Mouse (Mus musculus): Measurements from ENCODE around the gene Sh3bgrl2.

Gene Sh3bgrl2

DNA sequence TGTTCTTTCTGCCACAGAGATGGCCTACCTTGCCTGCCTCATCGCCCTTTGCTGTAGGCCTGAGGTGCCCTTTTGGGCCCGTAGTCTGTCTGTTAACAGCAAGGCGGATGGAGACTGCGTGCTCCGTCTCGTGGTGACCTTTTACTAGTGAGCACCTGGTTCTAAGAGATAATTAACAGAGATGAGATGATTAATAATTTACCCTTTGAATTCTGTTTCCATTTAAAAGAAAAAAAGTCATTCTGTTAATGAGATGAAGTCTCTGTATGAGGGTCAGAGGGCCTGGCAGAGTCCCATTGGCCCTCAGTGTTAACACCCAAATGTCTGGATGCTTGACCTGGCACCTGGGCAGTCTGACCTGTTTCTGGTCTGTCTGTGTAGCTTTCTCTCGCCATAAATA is 14.8 kb downstream of the Sh3bgrl2 start:
- no peak for DNase-seq

DNA sequence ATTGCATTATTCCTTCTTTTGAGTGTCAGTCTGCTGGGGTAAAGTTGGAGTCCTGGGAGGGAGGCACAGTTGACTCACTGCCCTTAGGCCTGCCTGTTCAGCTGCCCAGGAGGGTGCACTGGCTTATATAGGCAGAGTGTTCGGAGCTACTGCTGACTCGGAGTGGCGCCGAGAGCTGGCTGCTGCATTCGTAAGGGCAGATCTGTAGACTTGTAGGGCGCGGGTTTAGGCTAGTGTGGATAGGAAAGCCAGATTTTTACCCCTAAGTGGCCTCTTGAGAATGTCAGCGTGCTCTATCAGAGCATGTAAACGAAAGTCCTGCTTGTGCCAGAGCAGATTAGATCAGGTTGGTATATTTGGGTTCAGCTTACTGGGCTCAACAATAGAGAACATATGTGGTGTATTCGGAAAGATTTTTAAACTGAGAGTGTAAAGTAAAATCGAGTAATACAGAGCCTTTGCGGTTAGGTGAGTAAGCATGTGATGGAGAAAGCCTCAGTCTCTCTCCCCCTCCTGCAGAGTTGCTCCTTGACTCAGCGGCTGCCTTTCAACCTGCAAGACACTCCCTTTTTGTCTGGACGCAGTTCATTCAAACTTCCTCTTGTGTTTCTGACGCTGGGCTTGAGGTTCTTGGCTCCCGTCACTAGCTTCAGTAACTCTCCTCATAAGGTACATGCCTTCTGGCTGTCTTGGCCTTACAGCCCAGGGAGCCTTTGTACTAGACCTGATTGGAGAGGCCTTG is 15.9 kb downstream of the Sh3bgrl2 start:
- DNase-seq: no peak

DNA sequence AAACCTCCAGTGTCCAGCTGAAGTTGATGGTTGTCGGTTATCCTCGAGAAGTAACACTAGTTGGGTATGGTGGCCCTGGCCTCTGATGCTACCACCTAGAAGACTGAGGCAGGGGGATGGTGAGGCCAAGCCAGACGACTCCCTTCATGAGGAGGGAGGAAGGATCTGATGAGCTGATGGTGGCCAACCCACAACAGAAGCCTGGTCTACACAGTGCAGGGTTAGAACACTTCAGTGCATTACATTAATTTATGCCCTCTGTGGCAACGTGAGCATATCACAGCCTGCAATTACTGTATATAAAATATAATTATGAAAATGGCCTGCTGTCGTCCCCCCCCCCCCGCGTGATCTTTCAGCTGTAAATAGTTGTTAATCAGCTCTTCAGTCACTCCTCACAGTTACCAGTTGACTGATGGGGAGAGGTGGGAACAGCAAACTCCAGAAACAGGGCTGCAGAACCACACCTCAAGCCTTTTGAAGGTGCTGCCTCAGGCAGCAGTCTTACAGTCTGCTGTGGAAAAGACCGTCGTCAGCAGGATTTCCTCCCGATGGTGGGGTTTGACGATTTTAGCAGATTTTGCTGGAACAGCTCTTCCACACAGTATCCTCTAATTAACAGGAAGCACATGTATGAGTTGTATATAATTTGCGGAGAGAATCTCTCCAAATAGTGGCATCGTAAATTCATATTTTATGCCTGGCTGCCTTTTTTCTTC is 17.0 kb downstream of the Sh3bgrl2 start:
- DNase-seq: no peak

DNA sequence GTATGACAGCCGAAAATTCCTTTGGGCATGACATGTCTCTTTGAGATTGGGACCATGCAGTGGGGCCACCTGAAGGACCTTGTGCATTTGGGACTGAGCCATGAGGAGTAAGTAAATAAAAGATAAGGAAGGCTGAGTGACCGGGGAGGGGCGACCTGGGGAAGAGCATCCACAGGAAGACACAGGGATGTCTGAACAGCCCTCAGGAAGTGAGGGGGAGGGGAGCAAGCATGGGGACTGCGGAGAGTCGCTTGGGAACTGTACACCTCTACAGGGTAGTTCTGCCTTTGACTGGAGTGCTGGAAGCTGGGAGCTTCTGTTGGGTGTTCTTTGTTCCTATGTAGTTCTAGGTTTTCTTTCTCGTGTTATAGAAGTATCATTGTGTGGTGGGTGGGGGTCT is 18.0 kb downstream of the Sh3bgrl2 start:
- DNase-seq: no peak

DNA sequence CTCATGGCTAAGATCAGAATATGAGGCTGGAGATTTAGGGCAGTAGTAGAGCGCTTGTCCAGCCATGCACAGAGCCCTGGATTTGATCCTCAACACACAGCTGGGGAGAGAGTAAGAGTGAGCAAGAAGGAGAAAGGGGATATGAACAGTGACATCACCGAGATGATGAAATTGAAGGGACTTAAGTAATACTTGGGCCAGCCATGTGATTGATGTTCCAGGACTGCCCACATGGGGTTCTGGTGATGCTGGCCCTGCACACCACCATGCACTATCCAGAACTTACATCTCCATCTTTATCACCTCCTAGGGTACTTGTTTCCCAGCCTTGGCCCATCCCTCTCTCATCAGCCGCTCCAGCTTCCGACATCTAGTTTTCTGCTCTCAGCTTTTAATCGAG is 20.0 kb downstream of the Sh3bgrl2 start:
- no peak for DNase-seq

DNA sequence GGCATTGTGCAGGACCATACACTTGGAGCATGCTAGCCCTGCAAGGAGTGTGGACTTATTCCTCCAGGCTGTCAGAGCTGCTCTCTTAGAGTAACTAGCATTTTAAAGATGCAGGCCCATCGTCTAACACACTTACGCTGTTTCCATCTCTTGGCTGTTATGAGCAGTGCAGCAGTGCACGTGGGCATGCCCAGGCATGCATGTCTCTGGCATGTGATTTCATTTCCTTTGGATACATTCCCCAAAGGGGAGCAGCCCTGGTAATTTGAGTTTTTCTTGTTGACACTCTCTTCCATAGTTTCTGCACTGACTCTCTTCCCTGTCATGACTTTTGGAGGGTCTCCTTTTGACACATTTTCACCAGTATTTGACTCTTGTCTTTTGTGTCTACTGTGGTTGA is 20.8 kb downstream of the Sh3bgrl2 start:
- no peak for DNase-seq

DNA sequence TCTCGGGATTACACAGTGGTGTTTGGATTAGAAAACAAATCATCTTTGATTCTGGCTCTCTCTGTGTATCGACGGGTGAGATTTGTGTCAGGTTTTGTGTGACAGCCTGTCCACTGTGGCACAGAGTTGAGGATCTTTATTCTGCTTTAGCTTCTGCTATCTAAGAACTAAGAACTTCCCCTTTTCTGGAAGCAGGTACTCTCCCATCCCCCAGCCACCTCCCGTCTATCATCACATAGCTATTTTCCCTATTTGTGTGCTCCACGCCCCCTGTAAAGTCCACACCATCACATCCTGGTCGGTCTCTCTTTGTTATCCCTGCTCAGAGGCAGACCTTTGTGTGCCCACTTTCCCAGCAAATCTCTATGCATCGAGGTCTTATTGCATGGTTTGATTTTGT is 21.8 kb downstream of the Sh3bgrl2 start:
- DNase-seq: peak; percentile 49 to 54

DNA sequence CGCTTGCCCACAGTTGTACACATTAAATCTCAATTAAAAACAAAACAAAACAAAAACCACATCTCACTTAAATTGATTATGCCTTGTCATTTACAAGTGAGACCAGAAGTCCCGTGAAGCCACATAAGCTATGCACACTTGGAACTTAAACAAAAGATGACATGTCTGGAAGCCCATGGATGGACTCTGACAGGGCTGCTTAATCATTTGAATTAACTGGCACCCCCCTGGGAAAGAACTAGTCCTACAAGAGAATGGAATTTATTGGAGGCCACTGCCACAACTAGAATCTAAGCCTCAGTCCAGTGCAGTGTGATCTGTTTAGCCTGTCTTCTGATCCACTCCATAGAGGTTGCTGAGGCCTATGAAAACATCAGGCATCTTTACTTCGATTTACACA is 23.2 kb downstream of the Sh3bgrl2 start:
- no peak for DNase-seq

DNA sequence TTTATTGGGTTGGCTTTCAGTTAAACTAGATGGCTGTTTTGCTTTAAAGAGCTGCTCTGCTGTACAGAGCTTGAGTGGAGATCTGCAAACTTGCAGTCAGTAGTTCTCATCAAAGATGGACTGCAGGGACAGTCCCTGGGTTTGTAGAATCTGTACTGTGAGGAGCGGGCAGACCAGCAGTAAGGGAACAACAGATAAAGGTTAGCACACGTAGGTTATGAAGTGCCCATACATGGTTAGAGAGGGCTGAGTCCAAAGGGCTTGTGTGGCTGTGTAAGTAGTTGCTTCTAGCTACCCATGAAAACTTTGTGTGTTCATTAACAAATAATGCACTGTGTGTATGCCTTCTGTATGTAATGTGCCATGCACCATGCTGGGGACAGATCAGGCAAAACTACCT is 24.2 kb downstream of the Sh3bgrl2 start:
- no peak for DNase-seq

DNA sequence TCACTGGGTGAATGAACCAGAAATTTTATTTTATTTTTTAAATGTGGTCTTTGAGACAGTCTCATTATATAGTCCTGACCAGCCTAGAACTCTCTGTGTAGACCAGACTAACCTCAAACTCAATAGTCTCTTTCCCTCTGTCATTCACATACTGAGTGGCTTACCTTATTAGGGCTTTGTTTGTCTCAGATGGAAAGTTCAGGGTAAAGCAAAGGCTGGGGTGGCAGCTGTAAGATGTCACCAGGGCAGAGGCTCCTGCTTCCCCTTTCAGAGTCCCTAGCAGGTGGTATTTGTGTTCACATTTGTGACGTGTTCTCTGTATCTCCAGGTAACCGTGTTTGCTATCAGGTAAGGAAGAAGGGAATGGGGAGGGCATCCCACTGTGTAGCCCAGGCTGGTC is 24.7 kb downstream of the Sh3bgrl2 start:
- no peak for DNase-seq

DNA sequence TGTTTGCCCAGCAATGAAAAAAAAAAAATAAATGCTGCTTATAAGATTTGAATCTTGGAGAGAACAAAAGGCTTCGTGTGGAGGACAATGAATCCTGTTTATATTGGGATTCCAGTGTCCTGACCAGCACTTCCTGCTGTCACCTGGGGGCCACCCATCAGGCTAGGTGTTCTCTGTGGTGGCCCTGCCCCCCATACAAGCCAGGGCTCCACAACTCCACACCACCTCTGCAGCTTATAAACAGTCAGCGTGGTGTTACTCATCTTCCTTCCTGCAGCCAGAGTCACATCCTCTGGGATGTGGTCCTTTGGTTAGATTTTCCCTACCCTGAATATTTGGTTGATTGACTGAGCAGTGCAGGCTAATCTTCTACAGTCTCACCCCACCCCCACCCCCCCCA is 25.5 kb downstream of the Sh3bgrl2 start:
- no peak for DNase-seq

DNA sequence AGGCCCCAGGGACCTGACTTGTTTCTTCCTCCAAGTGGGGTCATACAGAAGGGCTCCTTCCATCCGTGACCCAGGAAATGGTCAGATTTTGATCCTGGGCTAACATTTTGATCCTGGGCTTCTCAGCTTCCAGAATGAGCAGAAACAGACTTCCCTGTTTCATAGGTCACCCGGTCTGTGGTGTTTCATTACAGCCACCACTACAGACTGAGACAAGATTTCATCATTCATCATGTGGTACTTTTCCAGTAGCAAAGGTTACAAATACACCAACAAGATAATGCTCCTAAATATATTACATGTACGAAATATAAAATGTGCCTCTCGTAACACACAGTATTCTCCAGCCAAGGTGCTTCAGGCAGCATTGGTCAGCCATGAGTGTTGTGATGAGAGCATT is 27.3 kb downstream of the Sh3bgrl2 start:
- DNase-seq: no peak

DNA sequence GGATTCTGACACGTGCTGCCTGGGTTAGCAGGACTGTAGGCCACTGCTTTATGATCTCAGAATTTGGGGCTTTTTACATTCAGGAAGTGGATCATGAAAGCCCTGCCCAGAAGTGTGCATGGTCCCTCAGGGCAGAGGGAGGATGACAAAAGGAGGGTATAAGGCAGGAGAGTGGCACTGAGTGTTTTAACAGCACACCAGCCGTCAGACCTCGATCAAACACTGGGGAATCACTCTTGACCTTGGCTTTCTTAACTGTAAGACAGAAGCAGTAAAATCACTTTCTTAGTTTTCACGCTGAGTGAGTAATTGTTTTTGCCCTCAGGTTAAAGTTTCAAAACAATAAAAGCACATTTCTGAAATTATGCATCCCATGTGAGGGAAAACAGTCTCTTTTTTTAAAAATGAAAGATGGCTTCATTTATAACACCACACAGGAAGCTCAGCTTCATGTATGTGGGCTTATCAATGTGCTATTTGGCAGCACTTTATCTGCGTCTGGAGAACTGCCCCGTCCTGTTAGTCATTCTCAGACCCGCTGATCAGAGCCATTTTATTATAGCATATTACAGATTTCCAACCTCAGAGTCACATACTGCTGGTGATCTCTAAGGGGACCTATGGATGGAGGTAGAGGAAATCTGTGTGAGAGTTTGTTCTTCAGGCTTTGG is 28.0 kb downstream of the Sh3bgrl2 start:
- no peak for DNase-seq

DNA sequence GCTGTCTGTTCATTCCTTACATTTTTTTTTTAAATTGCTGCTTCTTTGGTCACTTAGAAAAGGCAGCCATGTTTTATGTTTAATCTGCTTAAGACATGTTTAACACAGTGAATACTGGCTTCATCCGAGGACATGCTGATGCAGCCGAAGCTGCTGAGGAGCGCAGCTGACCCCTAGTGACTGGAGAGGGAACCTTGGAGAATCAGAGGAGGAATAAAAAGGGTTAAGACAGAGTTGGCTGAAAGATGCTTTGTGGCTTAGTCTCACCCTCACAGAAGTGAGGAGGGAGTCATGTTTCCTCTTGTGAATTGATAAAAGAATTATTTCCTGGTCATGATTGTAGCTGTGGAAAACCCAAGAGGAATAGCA is 28.5 kb downstream of the Sh3bgrl2 start:
- DNase-seq: peak; percentile 17 to 24

DNA sequence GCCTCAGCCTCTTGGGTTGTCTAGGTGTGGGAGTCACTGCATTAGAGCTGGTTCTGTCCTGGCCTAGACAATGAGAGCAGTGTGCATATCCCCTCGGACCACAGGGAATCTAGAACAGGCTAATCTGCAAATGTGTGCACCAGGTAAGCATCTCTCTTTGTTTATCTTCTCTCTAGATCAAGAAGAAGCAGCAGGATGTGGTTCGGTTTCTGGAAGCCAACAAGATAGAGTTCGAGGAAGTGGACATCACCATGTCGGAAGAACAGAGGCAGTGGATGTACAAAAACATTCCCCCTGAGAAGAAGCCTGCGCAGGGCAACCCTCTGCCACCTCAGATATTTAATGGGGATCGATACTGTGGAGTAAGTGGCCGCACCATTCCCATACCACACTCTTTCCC is 29.1 kb downstream of the Sh3bgrl2 start:
- DNase-seq: no peak

DNA sequence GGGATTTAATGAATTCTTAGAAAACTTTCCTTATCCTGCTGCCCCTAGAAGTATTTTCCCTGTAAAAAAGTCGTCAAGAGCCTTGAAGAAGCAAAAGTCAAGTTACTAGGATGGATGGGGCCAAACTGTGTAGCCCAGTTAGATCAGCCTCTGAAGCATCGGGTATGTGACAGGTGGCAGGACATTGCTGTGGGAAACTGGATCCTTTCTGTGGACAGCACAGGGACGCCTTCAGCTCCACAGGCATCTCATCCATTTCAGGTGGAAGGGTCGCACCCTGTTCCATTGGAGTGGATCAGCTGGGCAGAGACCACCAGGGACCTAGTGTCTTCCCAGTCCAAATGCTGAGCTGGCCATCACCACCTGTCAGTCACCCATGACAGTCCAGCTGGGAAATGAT is 30.9 kb downstream of the Sh3bgrl2 start:
- no peak for DNase-seq

DNA sequence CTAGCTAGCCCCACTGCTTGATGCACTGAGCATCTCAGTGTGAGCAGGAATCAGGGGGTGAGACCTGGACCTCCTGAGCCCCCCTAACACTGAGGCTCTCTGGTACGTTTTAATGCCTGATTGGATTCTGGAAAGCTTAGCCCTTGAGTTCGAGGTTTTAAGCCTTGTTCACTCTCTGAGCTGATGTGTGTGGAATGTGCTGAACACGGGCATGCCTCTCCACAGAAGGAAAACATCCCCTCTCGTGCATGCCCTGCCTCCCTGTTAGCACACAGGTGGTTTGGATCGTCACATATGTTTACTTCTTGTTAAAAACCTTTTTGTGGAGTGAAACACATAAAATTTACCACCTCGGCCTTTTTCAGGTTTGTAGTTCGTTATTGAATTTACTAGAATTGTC is 34.6 kb downstream of the Sh3bgrl2 start:
- no peak for DNase-seq

DNA sequence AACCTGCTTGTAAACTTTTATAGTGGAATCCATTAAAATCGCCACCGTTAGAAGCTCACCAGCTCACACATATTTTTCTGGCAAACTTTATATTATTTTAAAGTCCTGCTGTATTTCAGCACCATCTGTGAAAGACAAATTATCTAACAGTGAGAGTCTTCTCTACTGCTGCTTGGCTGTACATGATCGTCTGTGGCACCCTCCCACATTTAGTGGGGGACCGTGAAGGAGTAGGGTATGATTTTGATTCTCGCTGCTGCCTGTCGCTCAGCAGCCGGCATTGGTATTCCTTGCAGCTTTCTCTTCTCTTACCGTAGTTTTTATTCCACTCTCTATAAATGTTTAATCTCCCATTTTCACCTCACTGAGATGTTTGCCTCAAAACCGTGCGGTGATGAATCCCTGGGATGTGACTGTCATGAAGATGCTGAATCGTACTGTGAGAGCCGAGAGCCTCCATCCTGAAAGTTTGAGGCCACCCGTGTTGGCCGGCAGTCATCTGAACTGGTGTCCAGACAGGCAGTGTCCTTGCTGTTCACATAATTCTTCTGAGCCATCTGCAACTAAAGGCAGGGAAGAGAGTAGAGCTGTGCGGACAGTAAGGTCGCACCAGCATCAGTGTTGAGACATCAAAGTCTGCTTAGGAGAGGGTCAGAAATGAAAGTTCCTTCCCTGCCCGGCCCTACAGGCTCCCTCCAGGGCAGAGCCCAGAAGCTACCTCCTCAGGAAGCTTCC is 38.4 kb downstream of the Sh3bgrl2 start:
- no peak for DNase-seq

DNA sequence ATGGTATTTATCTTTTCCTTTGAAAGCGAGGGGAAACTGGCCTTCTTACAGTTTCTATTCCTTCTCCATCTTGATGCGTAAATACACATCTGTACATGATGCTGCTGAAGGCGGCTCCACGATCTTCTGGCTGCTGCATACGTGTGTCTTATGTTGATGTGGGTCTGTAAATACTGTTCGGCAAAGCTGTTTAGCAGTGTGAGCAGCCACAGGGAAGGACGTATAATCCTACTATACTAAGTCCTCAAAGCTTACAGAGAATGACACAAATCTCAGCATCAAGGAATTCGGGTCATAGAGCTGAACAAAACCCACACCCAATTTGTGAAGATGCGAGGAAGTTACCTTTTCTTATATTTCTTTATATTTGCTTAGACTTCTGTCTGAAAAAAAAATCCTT is 39.0 kb downstream of the Sh3bgrl2 start:
- DNase-seq: no peak

DNA sequence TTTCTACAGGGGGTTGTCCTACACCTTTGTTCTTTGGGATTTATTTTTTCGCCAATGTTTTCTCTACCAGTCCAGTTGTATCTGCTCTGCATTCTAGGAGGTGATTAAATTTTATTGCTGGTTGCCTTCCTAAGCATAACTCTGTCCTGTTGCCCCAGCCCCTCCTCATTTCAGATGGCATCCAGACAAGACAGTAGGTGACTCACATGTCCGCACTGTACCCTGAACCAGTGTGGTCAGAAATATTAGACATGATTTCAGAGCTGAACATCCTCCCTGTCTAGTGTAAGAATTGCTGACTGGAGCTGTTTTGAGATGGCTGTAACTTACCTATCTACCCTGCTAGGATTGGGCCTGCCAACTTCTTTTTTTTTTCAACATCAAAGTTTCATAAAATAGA is 40.9 kb downstream of the Sh3bgrl2 start:
- DNase-seq: no peak

DNA sequence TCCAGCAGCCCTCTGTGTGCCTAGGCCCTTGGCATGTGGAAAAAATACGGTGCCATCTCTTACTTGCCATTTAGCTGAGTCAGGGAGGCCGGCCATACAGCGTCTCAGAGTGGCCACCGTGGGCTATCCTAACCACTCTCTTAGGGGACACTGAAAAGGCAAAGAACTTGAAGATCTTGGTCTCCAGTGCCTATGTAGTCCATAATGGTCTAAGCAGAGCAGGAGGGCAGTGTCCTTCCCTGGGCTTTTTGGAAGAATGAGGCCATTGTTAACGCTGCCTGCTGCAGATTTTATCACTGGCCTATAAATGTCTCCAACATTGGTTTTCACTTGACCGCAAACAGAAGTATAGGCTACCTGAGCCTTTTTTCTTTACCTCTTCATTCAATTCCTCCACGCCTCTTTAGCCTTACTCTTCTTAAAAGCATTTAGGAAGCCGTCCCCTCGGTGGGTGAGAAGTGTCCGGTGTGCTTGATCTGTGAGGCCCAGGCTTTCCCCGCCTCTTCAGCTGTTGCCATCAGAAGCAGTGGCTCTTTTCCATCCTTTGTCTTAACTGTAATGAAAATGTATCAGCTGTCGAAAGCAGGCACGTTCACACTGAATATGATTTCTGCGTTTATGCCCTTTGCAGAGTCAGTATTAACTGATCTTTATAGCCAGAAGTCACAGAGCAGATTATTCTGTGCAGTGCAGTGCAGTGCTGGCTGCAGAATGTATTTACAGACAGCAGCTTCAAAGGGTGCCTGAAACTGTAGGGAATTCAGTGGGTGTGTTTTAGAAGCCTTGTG is 41.7 kb downstream of the Sh3bgrl2 start:
- DNase-seq: no peak

DNA sequence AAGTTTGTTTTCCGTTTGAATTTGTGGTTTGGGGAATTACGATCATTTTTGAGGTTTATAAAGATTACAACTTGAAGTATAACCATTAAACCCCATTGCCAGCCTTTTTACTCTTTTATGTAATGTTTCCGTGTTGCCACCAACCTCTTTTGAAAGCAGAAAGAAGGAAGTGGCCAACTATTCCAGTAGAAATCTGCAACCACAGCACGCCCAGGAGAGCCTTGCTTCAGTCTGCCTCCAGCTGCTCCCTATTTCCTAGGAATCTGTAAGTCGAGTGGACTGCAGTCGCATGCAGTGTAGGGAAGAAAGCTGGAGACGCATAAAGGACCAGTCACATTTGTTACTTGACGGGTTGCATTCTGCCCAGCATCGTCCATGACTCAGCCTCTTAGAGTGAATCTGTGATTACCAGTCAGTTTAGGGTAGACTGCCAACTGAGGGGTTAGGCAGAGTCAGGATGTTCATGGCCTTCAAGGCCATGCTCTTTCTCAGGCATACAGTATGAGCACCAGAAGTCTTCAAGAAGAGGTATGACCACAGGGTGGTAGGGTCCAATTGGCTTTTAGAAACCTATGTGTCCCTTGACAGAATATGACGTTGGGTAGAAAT is 43.8 kb downstream of the Sh3bgrl2 start:
- DNase-seq: no peak
